Mouse (Mus musculus) MEL (cell line): ENCODE results near the gene Tsen15.

Source experiments
- CHD2 ChIP-seq: IDR thresholded peaks from 2 replicates; pipeline ENCODE4 v1.6.1; 2011; ENCODE audit warnings: low read length, improper control_type of control experiment
- CTCF ChIP-seq, 3 experiments: IDR thresholded peaks in 2 of 3; conservative IDR thresholded peaks in 1 of 3; 2 replicates each; pipeline ENCODE4 v1.5.1; 2011 to 2012; ENCODE audit warnings: low read length in 3 of 3, low read depth in 2 of 3, mild to moderate bottlenecking in 2 of 3, improper control_type of control experiment in 1 of 3, inconsistent platforms in 1 of 3, mixed read lengths in 1 of 3, moderate library complexity in 1 of 3; ENCODE audit not compliant: control insufficient read depth in 1 of 3, insufficient read depth in 1 of 3, poor library complexity in 1 of 3, severe bottlenecking in 1 of 3
- MAFK ChIP-seq: IDR thresholded peaks from 2 replicates; pipeline ENCODE4 v1.6.1; 2011; ENCODE audit warnings: low read depth, mild to moderate bottlenecking, low read length, improper control_type of control experiment, borderline replicate concordance

DNA sequence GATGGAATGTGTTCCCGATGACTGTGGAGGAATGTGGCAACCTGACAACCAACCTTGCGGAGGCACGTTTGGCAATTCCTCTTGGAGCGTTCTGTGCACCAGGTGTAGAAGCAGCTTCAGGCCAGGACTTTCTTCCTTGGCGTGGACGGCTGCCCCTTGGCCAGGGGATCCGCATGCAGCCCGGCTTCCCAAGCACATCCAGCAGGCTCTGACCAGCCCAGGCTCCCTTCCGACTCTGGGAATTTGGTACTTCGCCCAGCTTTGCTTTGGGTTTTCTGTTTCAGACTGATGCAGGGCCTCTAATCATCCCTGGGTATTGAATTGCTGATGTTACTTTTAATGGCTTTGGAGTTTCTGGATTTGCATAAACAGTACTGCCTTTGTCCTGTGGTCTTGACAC is 28.0 kb upstream of the Tsen15 start:
- no peak for TF ChIP-seq MAFK
- TF ChIP-seq CTCF (IDR thresholded peaks at IDR 0.05 in 2 of 3, conservative IDR thresholded peaks at IDR 0.05 in 1 of 3; ENCODE audit: control insufficient read depth in 1 of 3, insufficient read depth in 1 of 3, low read depth in 2 of 3, low read length in 3 of 3, poor library complexity in 1 of 3, severe bottlenecking in 1 of 3): no peak
- no peak for TF ChIP-seq CHD2
